Mouse (Mus musculus) bone marrow macrophage, adult 2 months (primary cell): ENCODE data around the gene Adcy6. TPM values are rescaled to one million over a fixed set of nuclear protein-coding genes. Genes with fewer than 3 reads are reported as not detected.

Source experiments
- H3K27ac ChIP-seq: 2 replicates; pipeline ENCODE4 v1.5.1; 2012; ENCODE audit warnings: low read depth, low read length; ENCODE audit not compliant: insufficient read depth
- H3K4me1 ChIP-seq: 2 replicates; pipeline ENCODE4 v1.6.1; 2012; ENCODE audit warnings: low read length; ENCODE audit not compliant: control insufficient read depth, insufficient read depth
- H3K4me3 ChIP-seq: 2 replicates; pipeline ENCODE4 v1.5.1; 2012; ENCODE audit warnings: mild to moderate bottlenecking, low read length, moderate library complexity; ENCODE audit not compliant: insufficient read depth
- CTCF ChIP-seq: IDR thresholded peaks from 2 replicates; pipeline ENCODE4 v1.5.1; 2012; ENCODE audit warnings: low read depth, mild to moderate bottlenecking, low read length, moderate library complexity
- POLR2A ChIP-seq: IDR thresholded peaks from 2 replicates; pipeline ENCODE4 v1.6.1; 2012; ENCODE audit warnings: mild to moderate bottlenecking, low read depth, low read length, borderline replicate concordance
- polyA plus RNA-seq: library from polyadenylated mRNA; stranded (reverse); fragments of >200 nt; gene quantifications from 2 replicates; pipeline ENCODE4 v1.2.4, GENCODE M21; 2012; ENCODE audit not compliant: missing spikeins, insufficient read depth, insufficient read length

Gene Adcy6
- polyA plus RNA-seq, 1 experiment, result 0.35 TPM

DNA sequence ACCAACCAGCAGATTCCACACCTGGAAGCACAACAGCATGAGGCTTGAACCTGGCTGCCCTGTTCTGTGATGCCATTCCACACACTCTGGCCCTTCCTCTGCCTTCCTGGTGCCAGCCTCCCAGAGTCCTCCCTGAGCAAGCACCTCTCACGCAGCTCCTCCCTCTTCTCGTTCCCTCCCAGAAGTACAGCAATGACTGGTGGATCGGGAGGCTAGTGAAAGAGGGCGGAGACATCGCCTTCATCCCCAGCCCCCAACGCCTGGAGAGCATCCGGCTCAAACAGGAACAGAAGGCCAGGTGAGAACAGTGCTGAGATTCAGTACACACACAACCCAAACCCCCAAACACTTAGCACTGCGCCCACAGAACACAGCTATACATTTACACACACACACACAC is 30.3 kb upstream of the Adcy6 start:
- no peak for TF ChIP-seq POLR2A
- no peak for TF ChIP-seq CTCF
- H3K4me1 ChIP-seq, result no peaks in the 10 kb centered on the region
- no peak overlapping the region for H3K4me3 ChIP-seq
- H3K27ac ChIP-seq, result no peak overlapping the region

- no peak overlapping the region for H3K27ac ChIP-seq
- no peaks in the 10 kb centered on the region for H3K4me1 ChIP-seq
- no peak for TF ChIP-seq POLR2A
- TF ChIP-seq CTCF, result no peak
- no peak overlapping the region for H3K4me3 ChIP-seq
Observed at GRCm38 (mm10) chr15:98637155-98637554, 27.3 kb upstream of the Adcy6 start.

- H3K27ac ChIP-seq, result no peak overlapping the region
- H3K4me3 ChIP-seq, result no peak overlapping the region
- TF ChIP-seq POLR2A (no peak), CTCF (no peak)
- H3K4me1 ChIP-seq, result no peaks in the 10 kb centered on the region
Observed at GRCm38 (mm10) chr15:98636517-98636916, 26.6 kb upstream of the Adcy6 start.

DNA sequence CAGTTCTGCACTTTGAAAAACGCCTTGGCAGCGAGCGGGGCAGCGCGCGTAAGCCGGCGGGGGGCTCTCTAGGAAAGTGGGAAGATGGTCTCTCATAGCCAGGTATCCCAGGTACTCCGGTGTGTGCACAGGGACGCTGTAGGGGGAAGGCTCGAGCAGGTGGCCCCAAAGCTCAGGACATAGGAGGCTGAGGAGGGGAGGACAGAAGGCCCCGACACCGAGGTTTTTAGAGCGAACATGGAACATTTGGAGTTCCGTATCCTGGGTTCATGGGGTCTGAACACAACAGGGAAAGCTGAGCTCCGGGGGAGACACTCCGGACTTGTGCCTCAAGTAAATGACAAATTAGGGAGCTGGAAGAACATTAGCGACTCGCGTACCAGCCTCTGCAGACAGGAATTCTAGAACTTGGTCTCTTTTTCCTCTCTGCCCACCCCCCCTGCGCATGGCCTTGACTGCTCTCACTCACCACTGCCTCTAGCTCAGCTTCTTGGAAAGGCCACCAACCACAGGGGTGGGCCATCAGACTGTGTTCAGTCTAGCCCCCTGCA is 25.5 kb upstream of the Adcy6 start:
- Histone ChIP-seq H3K4me3 (no peak overlapping the region), H3K4me1 (no peaks in the 10 kb centered on the region), H3K27ac (no peak overlapping the region)
- TF ChIP-seq CTCF (no peak), POLR2A (no peak)

GRCm38 (mm10) chr15:98634541-98635081 is 24.7 kb upstream of the Adcy6 start:
- no peaks in the 10 kb centered on the region for H3K4me1 ChIP-seq
- no peak for TF ChIP-seq CTCF
- TF ChIP-seq POLR2A, result no peak

DNA sequence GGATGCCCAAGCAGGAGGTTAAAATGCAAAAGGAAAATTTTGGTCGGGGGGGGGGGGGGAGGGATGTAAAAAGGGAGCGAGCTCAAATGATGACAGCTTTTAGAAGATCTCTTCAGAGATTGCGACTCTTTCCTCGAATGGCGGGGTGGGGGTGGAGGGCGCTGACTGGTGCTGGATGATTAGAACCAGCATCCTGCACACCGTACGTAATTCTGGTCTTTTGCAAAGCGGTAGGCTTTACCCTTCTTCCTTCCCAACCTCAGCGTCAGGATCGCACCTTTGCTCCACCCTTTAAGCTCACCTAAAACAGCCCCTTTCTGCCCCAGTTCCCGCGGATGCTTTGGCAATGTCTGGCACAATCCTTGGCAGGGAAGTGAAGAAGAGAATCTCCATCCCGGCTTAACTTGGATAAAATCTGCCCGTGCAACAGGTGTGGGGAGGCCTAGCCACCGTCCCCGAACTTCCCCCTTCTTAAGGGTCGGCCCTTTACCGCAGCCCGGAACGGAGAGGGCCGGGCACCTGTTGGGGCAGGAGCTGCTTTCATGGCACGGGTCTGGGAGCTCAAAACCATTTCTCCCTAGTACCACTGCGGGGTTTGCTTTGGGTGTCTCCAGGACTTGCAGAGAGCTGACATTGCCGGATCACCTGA is 24.1 kb upstream of the Adcy6 start:
- Histone ChIP-seq H3K4me1 (no peaks in the 10 kb centered on the region), H3K27ac (no peak overlapping the region), H3K4me3 (peak overlapping the region; percentile 51)
- TF ChIP-seq POLR2A, result no peak
- no peak for TF ChIP-seq CTCF

More at GRCm38 (mm10) chr15:98634541-98635081, 24.7 kb upstream of the Adcy6 start:
- peak overlapping the region; percentile 51 for H3K4me3 ChIP-seq
- H3K27ac ChIP-seq, result no peak overlapping the region

- no peak overlapping the region for H3K27ac ChIP-seq
Observed at GRCm38 (mm10) chr15:98632921-98633320, 23.0 kb upstream of the Adcy6 start.

GRCm38 (mm10) chr15:98632107-98632744 is 22.4 kb upstream of the Adcy6 start:
- Histone ChIP-seq H3K27ac (no peak overlapping the region), H3K4me3 (peak overlapping the region; percentile 4; the same call in 1 of the 2 replicates), H3K4me1 (no peaks in the 10 kb centered on the region)
- TF ChIP-seq CTCF (no peak), POLR2A (no peak)

More at GRCm38 (mm10) chr15:98632921-98633320, 23.0 kb upstream of the Adcy6 start:
- H3K4me3 ChIP-seq, result no peak overlapping the region
- no peaks in the 10 kb centered on the region for H3K4me1 ChIP-seq
- TF ChIP-seq CTCF (no peak), POLR2A (no peak)

DNA sequence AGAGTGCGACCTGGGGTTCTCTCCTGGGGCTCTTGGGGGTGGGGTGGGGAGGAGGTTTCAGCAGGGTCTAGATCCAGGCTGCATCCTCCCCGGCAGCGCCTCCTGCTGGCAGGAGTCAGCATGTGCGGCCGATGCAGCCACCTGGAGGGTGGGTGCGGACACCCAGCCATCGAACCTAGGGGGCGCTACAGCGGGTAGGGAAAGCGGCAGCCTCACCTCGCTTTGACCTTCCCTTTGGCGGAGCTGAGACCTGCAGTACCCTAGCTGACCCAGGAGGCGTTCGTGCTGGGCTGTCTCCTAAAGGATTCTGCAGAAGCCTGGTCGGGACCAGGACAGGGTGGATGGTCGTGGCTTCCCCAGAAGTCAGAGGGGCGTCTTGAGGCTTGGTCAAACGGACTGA is 21.6 kb upstream of the Adcy6 start:
- H3K27ac ChIP-seq, result no peak overlapping the region
- H3K4me1 ChIP-seq, result no peaks in the 10 kb centered on the region
- TF ChIP-seq CTCF (peak; percentile 88), POLR2A (no peak)
- no peak overlapping the region for H3K4me3 ChIP-seq

DNA sequence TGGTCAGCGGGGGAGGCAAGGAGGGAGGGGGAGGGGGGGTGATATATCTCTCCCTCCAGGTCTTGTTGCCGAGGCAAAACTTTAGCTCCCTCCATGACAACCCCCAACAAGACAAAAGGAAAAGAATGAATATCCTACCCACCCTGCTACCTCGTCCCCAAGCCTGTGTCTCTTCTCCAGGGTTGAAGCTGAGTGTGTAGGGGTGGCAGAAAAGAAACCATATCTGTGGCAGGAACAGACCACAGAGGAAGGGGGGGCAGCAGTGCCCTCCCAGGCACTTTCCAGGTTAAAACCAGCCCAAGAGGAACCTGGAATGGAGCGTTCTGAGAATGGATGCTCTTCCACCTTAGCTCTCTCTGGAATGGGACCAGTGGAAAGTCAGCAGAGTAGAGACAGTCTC is 20.7 kb upstream of the Adcy6 start, which contains the start of gene Cacnb3:
Gene Cacnb3 (plus strand): TSS at position 301 of the 400 bp plus-strand sequence.
- TF ChIP-seq POLR2A, result no peak
- no peak for TF ChIP-seq CTCF
- H3K4me3 ChIP-seq, result no peak within 1 kb of the TSS
- no peak within 1 kb of the TSS for H3K27ac ChIP-seq
- no peaks in the 10 kb centered on the region for H3K4me1 ChIP-seq
